Mouse (Mus musculus): ENCODE data around the gene Igfn1. TPM values are rescaled to one million over a fixed set of nuclear protein-coding genes. Genes with fewer than 3 reads are reported as not detected.

Gene Igfn1
- polyA plus RNA-seq, 2 experiments = not detected

DNA sequence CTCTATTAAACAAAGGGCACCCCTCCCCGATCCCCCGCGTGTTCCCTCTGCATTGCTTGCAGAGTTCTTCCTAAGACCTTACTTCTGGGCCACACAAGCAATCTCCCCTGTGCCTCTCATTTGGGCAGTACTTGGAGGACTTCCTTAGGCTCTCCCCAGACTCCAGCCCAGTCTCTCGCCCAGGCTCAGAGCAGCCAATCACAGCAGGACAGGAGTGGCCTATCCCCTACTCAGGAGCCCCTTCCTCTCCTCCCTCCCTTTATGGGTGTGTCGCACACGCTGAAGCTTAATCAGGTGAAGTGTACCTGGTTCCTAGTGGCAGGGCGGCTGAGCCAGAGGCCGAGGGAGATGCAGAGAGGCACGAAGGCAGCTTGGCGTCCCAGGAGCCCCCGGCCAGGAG is 34.3 kb upstream of the Igfn1 start:
- Histone ChIP-seq H3K4me3 (ENCODE audit: insufficient read depth in 1 of 2, low read depth in 2 of 2, low read length in 2 of 2) (no peak overlapping the region), H3K9ac (replicated peaks) (no peak overlapping the region)
- WGBS (ENCODE audit: insufficient replicate concordance) = 17% methylated on average over 11 of the region's 11 CpGs

DNA sequence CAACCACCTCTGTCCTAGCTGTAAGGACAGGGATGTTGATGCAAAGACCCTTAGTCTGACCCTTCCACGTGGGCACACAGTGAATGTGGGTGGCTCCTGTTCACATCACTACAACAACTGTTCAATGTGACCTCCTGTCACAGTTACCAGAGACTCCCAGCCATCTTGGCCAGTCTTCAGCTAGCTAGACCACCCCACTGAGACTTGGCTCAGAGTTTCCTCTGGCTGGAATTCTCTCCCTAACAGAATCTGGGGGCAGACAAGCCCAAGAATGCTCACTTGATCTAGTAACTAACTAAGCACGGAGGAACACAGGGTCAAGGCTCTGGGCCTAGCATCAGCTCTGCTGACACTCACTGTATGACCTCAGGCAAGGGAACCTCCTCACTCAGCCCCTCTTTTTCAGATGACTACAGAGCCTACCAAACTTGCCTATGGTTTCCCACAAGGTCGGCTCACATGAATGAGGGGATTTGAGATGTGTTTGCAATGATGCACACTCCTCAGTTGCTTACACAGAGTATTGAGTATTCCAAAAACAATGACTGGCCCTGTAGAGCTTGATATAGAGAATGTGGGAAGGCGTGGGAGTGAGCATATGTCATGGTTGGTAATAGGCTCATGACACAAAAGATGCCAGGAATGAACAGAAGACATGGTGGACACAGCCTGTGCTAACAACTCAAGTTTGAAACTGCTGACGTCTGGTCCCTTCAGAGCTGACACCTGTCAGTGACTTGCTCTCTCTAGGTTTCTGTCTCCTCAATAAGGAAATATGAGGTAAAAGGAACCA is 32.8 kb upstream of the Igfn1 start:
- Histone ChIP-seq H3K27me3 (ENCODE audit: control insufficient read depth, insufficient read depth, low read length) (peaks cover 13% of the 10 kb centered on the region), H3K9me3 (ENCODE audit: control insufficient read depth, low read length) (no peaks in the 10 kb centered on the region), H3K36me3 (replicated peaks; ENCODE audit: control insufficient read depth, insufficient read depth, low read depth) (peaks cover 15% of the 10 kb centered on the region), H3K4me3 (ENCODE audit: insufficient read depth in 1 of 2, low read depth in 2 of 2, low read length in 2 of 2) (no peak overlapping the region), H3K4me1 (replicated peaks; ENCODE audit: control insufficient read depth in 2 of 2, insufficient read depth in 2 of 2, low read length in 1 of 2) (no peaks in the 10 kb centered on the region), H3K4me2 (ENCODE audit: low read depth) (no peak overlapping the region), H3K9ac (replicated peaks) (no peak overlapping the region), H3K27ac (no peak overlapping the region)
- DNase-seq (ENCODE audit: low read depth in 3 of 3, low spot score in 3 of 3) (no peak), ATAC-seq (ENCODE audit: insufficient read depth) (no peak)
- TF ChIP-seq EP300 (IDR thresholded peaks at IDR 0.05; ENCODE audit: low read depth) (no peak), CTCF (IDR thresholded peaks at IDR 0.05; ENCODE audit: low read depth) (no peak)
- WGBS (ENCODE audit: insufficient replicate concordance) = 52% methylated on average over 5 of the region's 5 CpGs

More for the DNA sequence above, 34.3 kb upstream of the Igfn1 start:
- H3K27me3 ChIP-seq (ENCODE audit: control insufficient read depth, insufficient read depth, low read length) = peaks cover 13% of the 10 kb centered on the region
- ATAC-seq (ENCODE audit: insufficient read depth) (no peak), DNase-seq (ENCODE audit: low read depth in 3 of 3, low spot score in 3 of 3) (no peak)
- no peaks in the 10 kb centered on the region for H3K9me3 ChIP-seq (ENCODE audit: control insufficient read depth, low read length)
- H3K4me1 ChIP-seq (replicated peaks; ENCODE audit: control insufficient read depth in 2 of 2, insufficient read depth in 2 of 2, low read length in 1 of 2) = no peaks in the 10 kb centered on the region
- no peak overlapping the region for H3K27ac ChIP-seq
- H3K4me2 ChIP-seq (ENCODE audit: low read depth) = no peak overlapping the region
- TF ChIP-seq CTCF (IDR thresholded peaks at IDR 0.05; ENCODE audit: low read depth) = no peak
- peaks cover 1% of the 10 kb centered on the region; the same call in 1 of the 2 replicates for H3K36me3 ChIP-seq (replicated peaks; ENCODE audit: control insufficient read depth, insufficient read depth, low read depth)

DNA sequence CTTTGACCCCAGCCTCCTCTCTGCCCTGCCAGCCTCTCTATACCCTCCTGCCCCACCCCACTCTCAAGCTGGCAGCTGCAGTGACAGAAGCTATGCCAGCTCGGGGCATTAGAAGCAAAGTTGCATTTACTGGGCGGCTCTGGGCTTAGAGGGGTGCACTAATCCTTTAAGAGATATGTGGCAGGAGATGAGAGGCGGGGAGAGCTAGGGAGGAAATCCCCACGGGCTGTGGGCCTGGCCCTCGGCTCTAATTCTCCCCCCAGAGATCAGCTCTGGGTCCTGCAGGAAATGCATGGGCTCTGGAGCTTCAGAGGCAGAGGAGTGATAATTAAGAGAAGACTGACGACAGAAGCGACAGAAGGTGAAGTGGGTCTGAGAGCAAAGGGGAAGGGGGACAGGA is 26.8 kb upstream of the Igfn1 start:
- 62% methylated on average over 7 of the region's 7 CpGs for WGBS (ENCODE audit: insufficient replicate concordance)
- Histone ChIP-seq H3K36me3 (replicated peaks; ENCODE audit: control insufficient read depth, insufficient read depth, low read depth) (peaks cover 57% of the 10 kb centered on the region), H3K4me1 (replicated peaks; ENCODE audit: control insufficient read depth in 2 of 2, insufficient read depth in 2 of 2, low read length in 1 of 2) (no peaks in the 10 kb centered on the region), H3K27me3 (ENCODE audit: control insufficient read depth, insufficient read depth, low read length) (no peaks in the 10 kb centered on the region), H3K27ac (no peak overlapping the region), H3K4me3 (ENCODE audit: insufficient read depth in 1 of 2, low read depth in 2 of 2, low read length in 2 of 2) (no peak overlapping the region), H3K9me3 (ENCODE audit: control insufficient read depth, low read length) (no peaks in the 10 kb centered on the region), H3K4me2 (ENCODE audit: low read depth) (no peak overlapping the region), H3K9ac (replicated peaks) (no peak overlapping the region)
- DNase-seq (ENCODE audit: low read depth in 3 of 3, low spot score in 3 of 3) = no peak
- ATAC-seq (ENCODE audit: insufficient read depth) = no peak
- no peak for TF ChIP-seq CTCF (IDR thresholded peaks at IDR 0.05; ENCODE audit: low read depth)
- TF ChIP-seq EP300 (IDR thresholded peaks at IDR 0.05; ENCODE audit: low read depth) = no peak

DNA sequence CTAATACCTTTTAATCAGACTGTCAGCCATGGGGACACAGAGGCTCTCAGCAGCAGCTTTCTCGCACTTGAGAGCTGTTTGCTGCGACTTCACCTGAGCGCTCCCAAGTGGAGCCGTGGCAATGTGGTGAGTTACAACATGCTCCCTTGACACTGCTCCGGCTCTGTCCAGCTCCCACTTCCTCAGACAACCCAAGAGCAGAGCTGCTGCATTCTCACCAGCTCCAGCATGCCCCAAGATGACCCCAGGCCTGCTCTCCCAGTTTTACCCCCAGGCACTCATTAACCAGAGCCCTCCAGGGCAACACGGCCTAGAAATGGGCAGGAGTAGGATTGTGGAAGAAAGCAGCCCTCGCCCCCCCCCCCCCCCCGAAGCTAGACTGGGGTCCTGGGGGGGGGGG is 25.6 kb upstream of the Igfn1 start:
- no peak for DNase-seq (ENCODE audit: low read depth in 3 of 3, low spot score in 3 of 3)
- Histone ChIP-seq H3K9me3 (ENCODE audit: control insufficient read depth, low read length) (no peaks in the 10 kb centered on the region), H3K4me3 (ENCODE audit: insufficient read depth in 1 of 2, low read depth in 2 of 2, low read length in 2 of 2) (no peak overlapping the region), H3K27me3 (ENCODE audit: control insufficient read depth, insufficient read depth, low read length) (no peaks in the 10 kb centered on the region), H3K4me1 (replicated peaks; ENCODE audit: control insufficient read depth in 2 of 2, insufficient read depth in 2 of 2, low read length in 1 of 2) (no peaks in the 10 kb centered on the region), H3K36me3 (replicated peaks; ENCODE audit: control insufficient read depth, insufficient read depth, low read depth) (peaks cover 69% of the 10 kb centered on the region), H3K4me2 (ENCODE audit: low read depth) (no peak overlapping the region), H3K27ac (no peak overlapping the region), H3K9ac (replicated peaks) (no peak overlapping the region)
- no peak for ATAC-seq (ENCODE audit: insufficient read depth)
- TF ChIP-seq CTCF (IDR thresholded peaks at IDR 0.05; ENCODE audit: low read depth) = no peak
- TF ChIP-seq EP300 (IDR thresholded peaks at IDR 0.05; ENCODE audit: low read depth) = no peak
- 83% methylated on average over 8 of the region's 8 CpGs for WGBS (ENCODE audit: insufficient replicate concordance)

DNA sequence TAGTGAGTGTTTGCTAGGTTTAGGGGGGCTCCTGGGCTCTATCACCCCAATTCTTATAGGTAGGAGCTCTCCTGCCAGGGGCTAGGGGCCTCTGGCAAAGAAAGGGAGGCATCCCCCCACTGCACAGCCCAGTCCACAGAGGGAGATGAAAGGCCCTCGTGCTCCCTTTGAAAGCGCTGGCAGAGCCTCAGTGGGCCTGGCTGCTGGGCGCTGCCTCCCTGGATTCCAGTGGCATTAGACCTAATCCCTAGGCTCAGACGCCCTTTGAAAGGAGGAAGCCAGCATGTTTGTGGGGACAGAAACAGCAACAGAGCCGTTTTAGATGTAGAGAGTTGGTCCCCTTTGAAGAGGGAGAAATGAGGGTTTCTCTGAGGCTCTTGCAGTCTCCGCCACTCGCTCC is 24.1 kb upstream of the Igfn1 start:
- TF ChIP-seq CTCF (IDR thresholded peaks at IDR 0.05; ENCODE audit: low read depth) (no peak), EP300 (IDR thresholded peaks at IDR 0.05; ENCODE audit: low read depth) (no peak)
- Histone ChIP-seq H3K4me1 (replicated peaks; ENCODE audit: control insufficient read depth in 2 of 2, insufficient read depth in 2 of 2, low read length in 1 of 2) (no peaks in the 10 kb centered on the region), H3K9me3 (ENCODE audit: control insufficient read depth, low read length) (no peaks in the 10 kb centered on the region), H3K27ac (no peak overlapping the region), H3K9ac (replicated peaks) (no peak overlapping the region), H3K36me3 (replicated peaks; ENCODE audit: control insufficient read depth, insufficient read depth, low read depth) (peaks cover 79% of the 10 kb centered on the region), H3K4me2 (ENCODE audit: low read depth) (no peak overlapping the region), H3K4me3 (ENCODE audit: insufficient read depth in 1 of 2, low read depth in 2 of 2, low read length in 2 of 2) (no peak overlapping the region), H3K27me3 (ENCODE audit: control insufficient read depth, insufficient read depth, low read length) (no peaks in the 10 kb centered on the region)
- 89% methylated on average over 7 of the region's 7 CpGs for WGBS (ENCODE audit: insufficient replicate concordance)
- ATAC-seq (ENCODE audit: insufficient read depth) (no peak), DNase-seq (ENCODE audit: low read depth in 3 of 3, low spot score in 3 of 3) (no peak)

Data from liver, embryonic 14.5 days (tissue).